Mouse (Mus musculus) midbrain, embryonic 11.5 days (tissue): ENCODE measurements around the gene Pard6a. TPM values are rescaled to one million over a fixed set of nuclear protein-coding genes. Genes with fewer than 3 reads are reported as not detected.
A peak's percentile ranks its signal among the peaks of the same experiment; 100 is the strongest.

Experiments
- ATAC-seq: fragments of 200-750 bp; cut with Nextera tagmentation; 2 replicates; pipeline ENCODE4 v1.8.0; 2017; ENCODE audit warnings: moderate TSS enrichment, moderate library complexity; ENCODE audit not compliant: low FRiP score
- DNase-seq: peaks from one replicate; pipeline ENCODE4 v3.0.0; 2015; ENCODE audit warnings: low spot score; ENCODE audit errors: missing footprints
- H3K27ac ChIP-seq: fragments of 300-500 bp; sonication (generic); 2 replicates; pipeline ENCODE4 v1.5.1; 2014; ENCODE audit warnings: low read depth, low read length
- H3K27me3 ChIP-seq: fragments of 300-500 bp; sonication (generic); 2 replicates; pipeline ENCODE4 v1.6.1; 2014; ENCODE audit warnings: mild to moderate bottlenecking, low read length, moderate library complexity, mixed read lengths; ENCODE audit not compliant: control insufficient read depth, insufficient read depth
- H3K36me3 ChIP-seq: fragments of 300-500 bp; sonication (generic); 2 replicates; pipeline ENCODE4 v1.6.1; 2014; ENCODE audit warnings: mild to moderate bottlenecking, low read length, moderate library complexity, mixed read lengths; ENCODE audit not compliant: control insufficient read depth, insufficient read depth
- H3K4me1 ChIP-seq: fragments of 300-500 bp; sonication (generic); 2 replicates; pipeline ENCODE4 v1.6.1; 2014; ENCODE audit warnings: low read length; ENCODE audit not compliant: control insufficient read depth, insufficient read depth
- H3K4me2 ChIP-seq: fragments of 300-500 bp; sonication (generic); 2 replicates; pipeline ENCODE4 v1.6.1; 2014; ENCODE audit warnings: mild to moderate bottlenecking, moderate library complexity
- H3K4me3 ChIP-seq: fragments of 300-500 bp; sonication (generic); 2 replicates; pipeline ENCODE4 v1.5.1; 2014; ENCODE audit warnings: low read depth, low read length
- H3K9ac ChIP-seq: fragments of 300-500 bp; sonication (generic); 2 replicates; pipeline ENCODE4 v1.6.1; 2014; ENCODE audit warnings: low read length
- H3K9me3 ChIP-seq: fragments of 300-500 bp; sonication (generic); 2 replicates; pipeline ENCODE4 v1.6.1; 2016; ENCODE audit warnings: low read length; ENCODE audit not compliant: control insufficient read depth
- WGBS: fragments of 180-500 bp; shearing (Covaris S2); extraction: QIAGEN DNeasy Blood & Tissue Kit; methylation state at CpG from one replicate; pipeline ENCODE4 v1.1.7; 2014; 5-methylcytosine and 5-hydroxymethylcytosine counted together
- polyA plus RNA-seq: library from polyadenylated mRNA; unstranded; fragments of >200 nt; fragmentation: Nextera tagmentation; extraction: Ambion mirVana; gene quantifications from 2 replicates; pipeline ENCODE4 v1.2.1, GENCODE M21; 2014

Gene Pard6a
- polyA plus RNA-seq, 1 experiment from 2014 or later = 26.2 TPM

- H3K36me3 ChIP-seq = peaks cover 5% of the 10 kb centered on the region; the same call in 1 of the 2 replicates
- ATAC-seq (peak; percentile 94), DNase-seq (peak; percentile 99)
- H3K4me1 ChIP-seq = peaks cover 14% of the 10 kb centered on the region
- H3K27ac ChIP-seq = no peak within 1 kb of the TSS; the same call in 1 of the 2 replicates
- peak within 1 kb of the TSS; percentile 93 for H3K4me2 ChIP-seq
- under 1% methylated on average over 55 of the region's 55 CpGs for WGBS
- no peaks in the 10 kb centered on the region for H3K27me3 ChIP-seq
- H3K9me3 ChIP-seq = no peaks in the 10 kb centered on the region
- H3K4me3 ChIP-seq = peak within 1 kb of the TSS; percentile 76
- H3K9ac ChIP-seq = peak within 1 kb of the TSS; percentile 84
These were observed 6.8 kb downstream of the Pard6a start, which contains the start of the genes 4933405L10Rik and Enkd1 for GRCm38 (mm10) chr8:105707498-105708403. 4933405L10Rik (plus strand) TSS chr8:105707655. Enkd1 (minus strand) TSS chr8:105708210.

- 93% methylated on average over 8 of the region's 8 CpGs for WGBS
- Histone ChIP-seq H3K4me1 (peaks cover 14% of the 10 kb centered on the region), H3K27ac (no peak overlapping the region), H3K4me2 (no peak overlapping the region), H3K9me3 (no peaks in the 10 kb centered on the region), H3K27me3 (no peaks in the 10 kb centered on the region), H3K4me3 (no peak overlapping the region), H3K9ac (no peak overlapping the region), H3K36me3 (peaks cover 3% of the 10 kb centered on the region; the same call in 1 of the 2 replicates)
- DNase-seq (no peak), ATAC-seq (no peak)
These were observed 7.7 kb downstream of the Pard6a start for GRCm38 (mm10) chr8:105708675-105709074.

- ATAC-seq = no peak
These were observed 8.4 kb downstream of the Pard6a start for GRCm38 (mm10) chr8:105709317-105709716.

GRCm38 (mm10) chr8:105712286-105712685 lies 11.3 kb downstream of the Pard6a start:
- ATAC-seq = no peak
- H3K4me2 ChIP-seq = no peak overlapping the region
- no peak overlapping the region for H3K27ac ChIP-seq
- no peaks in the 10 kb centered on the region for H3K9me3 ChIP-seq
- peaks cover 2% of the 10 kb centered on the region for H3K4me1 ChIP-seq
- H3K36me3 ChIP-seq = 0 out of 2 replicates have a peak, but pooled peaks cover 3% of the 10 kb centered on the region
- H3K9ac ChIP-seq = no peak overlapping the region
- no peaks in the 10 kb centered on the region for H3K27me3 ChIP-seq
- DNase-seq = peak; percentile 72
- 85% methylated on average over 3 of the region's 3 CpGs for WGBS
- H3K4me3 ChIP-seq = no peak overlapping the region

More at GRCm38 (mm10) chr8:105709317-105709716, 8.4 kb downstream of the Pard6a start:
- H3K36me3 ChIP-seq = no peaks in the 10 kb centered on the region
- no peaks in the 10 kb centered on the region for H3K27me3 ChIP-seq
- peaks cover 14% of the 10 kb centered on the region for H3K4me1 ChIP-seq
- no peak overlapping the region for H3K4me3 ChIP-seq
- no peaks in the 10 kb centered on the region for H3K9me3 ChIP-seq
- no peak overlapping the region for H3K27ac ChIP-seq
- WGBS = 70% methylated on average over 14 of the region's 14 CpGs
- no peak for DNase-seq
- no peak overlapping the region for H3K4me2 ChIP-seq
- no peak overlapping the region for H3K9ac ChIP-seq

GRCm38 (mm10) chr8:105714139-105714538 lies 13.2 kb downstream of the Pard6a start:
- Histone ChIP-seq H3K4me2 (no peak overlapping the region), H3K4me3 (no peak overlapping the region), H3K27me3 (no peaks in the 10 kb centered on the region), H3K4me1 (no peaks in the 10 kb centered on the region), H3K36me3 (0 out of 2 replicates have a peak, but pooled peaks cover 3% of the 10 kb centered on the region), H3K9me3 (no peaks in the 10 kb centered on the region), H3K9ac (no peak overlapping the region), H3K27ac (no peak overlapping the region)
- 12% methylated on average over 3 of the region's 3 CpGs for WGBS
- ATAC-seq (peak; percentile 45), DNase-seq (peak; percentile 98)

GRCm38 (mm10) chr8:105715042-105715441 lies 14.1 kb downstream of the Pard6a start:
- 0 out of 2 replicates have a peak, but pooled peaks cover 3% of the 10 kb centered on the region for H3K36me3 ChIP-seq
- H3K4me1 ChIP-seq = no peaks in the 10 kb centered on the region
- DNase-seq (no peak), ATAC-seq (no peak)
- no peaks in the 10 kb centered on the region for H3K9me3 ChIP-seq
- no peak overlapping the region for H3K4me2 ChIP-seq
- H3K27me3 ChIP-seq = no peaks in the 10 kb centered on the region
- 92% methylated on average over 6 of the region's 6 CpGs for WGBS
- no peak overlapping the region for H3K27ac ChIP-seq
- no peak overlapping the region for H3K9ac ChIP-seq
- no peak overlapping the region for H3K4me3 ChIP-seq

- Histone ChIP-seq H3K4me1 (no peaks in the 10 kb centered on the region), H3K9ac (no peak overlapping the region), H3K36me3 (0 out of 2 replicates have a peak, but pooled peaks cover 3% of the 10 kb centered on the region), H3K9me3 (no peaks in the 10 kb centered on the region), H3K27me3 (no peaks in the 10 kb centered on the region), H3K4me2 (no peak overlapping the region), H3K27ac (no peak overlapping the region), H3K4me3 (no peak overlapping the region)
- WGBS = 91% methylated on average over 15 of the region's 15 CpGs
- ATAC-seq (no peak), DNase-seq (peak; percentile 21)
These were observed 15.5 kb downstream of the Pard6a start for GRCm38 (mm10) chr8:105716302-105716945.

GRCm38 (mm10) chr8:105719637-105720036 lies 18.7 kb downstream of the Pard6a start:
- Histone ChIP-seq H3K36me3 (peaks cover 3% of the 10 kb centered on the region; the same call in 1 of the 2 replicates), H3K4me2 (no peak overlapping the region), H3K27me3 (no peaks in the 10 kb centered on the region), H3K27ac (no peak overlapping the region), H3K4me1 (no peaks in the 10 kb centered on the region), H3K9me3 (no peaks in the 10 kb centered on the region), H3K9ac (no peak overlapping the region), H3K4me3 (no peak overlapping the region)
- 88% methylated on average over 4 of the region's 4 CpGs for WGBS
- no peak for DNase-seq
- no peak for ATAC-seq
